Mouse (Mus musculus) heart, embryonic 12.5 days (tissue): Measurements from ENCODE around the gene Csrp3. TPM values are rescaled to one million over a fixed set of nuclear protein-coding genes. Genes with fewer than 3 reads are reported as not detected.
A peak's percentile ranks its signal among the peaks of the same experiment; 100 is the strongest.

Experiments
- ATAC-seq: fragments of 200-750 bp; cut with Nextera tagmentation; 2 replicates; pipeline ENCODE4 v1.8.0; 2017; ENCODE audit warnings: moderate TSS enrichment, moderate library complexity; ENCODE audit not compliant: insufficient number of reproducible peaks, low FRiP score
- H3K27ac ChIP-seq: fragments of 300-500 bp; sonication (generic); 2 replicates; pipeline ENCODE4 v1.5.1; 2016; ENCODE audit warnings: mild to moderate bottlenecking, moderate library complexity; ENCODE audit not compliant: poor library complexity, severe bottlenecking
- H3K27me3 ChIP-seq: fragments of 300-500 bp; sonication (generic); replicated peaks from 2 replicates; pipeline ENCODE4 v1.6.1; 2016; ENCODE audit warnings: mild to moderate bottlenecking, moderate library complexity
- H3K36me3 ChIP-seq: fragments of 300-500 bp; sonication (generic); 2 replicates; pipeline ENCODE4 v1.6.1; 2016; ENCODE audit warnings: mild to moderate bottlenecking, moderate library complexity
- H3K4me1 ChIP-seq: fragments of 300-500 bp; sonication (generic); replicated peaks from 2 replicates; pipeline ENCODE4 v1.6.1; 2016; ENCODE audit warnings: mild to moderate bottlenecking
- H3K4me2 ChIP-seq: fragments of 300-500 bp; sonication (generic); 2 replicates; pipeline ENCODE4 v1.6.1; 2016; ENCODE audit warnings: mild to moderate bottlenecking, moderate library complexity
- H3K4me3 ChIP-seq: fragments of 300-500 bp; sonication (generic); 2 replicates; pipeline ENCODE4 v1.5.1; 2016; ENCODE audit warnings: mild to moderate bottlenecking
- H3K9ac ChIP-seq: fragments of 300-500 bp; sonication (generic); 2 replicates; pipeline ENCODE4 v1.6.1; 2016; ENCODE audit warnings: mild to moderate bottlenecking, moderate library complexity
- H3K9me3 ChIP-seq: fragments of 300-500 bp; sonication (generic); replicated peaks from 2 replicates; pipeline ENCODE4 v1.6.1; 2016; ENCODE audit warnings: mild to moderate bottlenecking, moderate library complexity
- WGBS: fragments of 180-500 bp; shearing (Covaris S2); methylation state at CpG from one replicate; pipeline ENCODE4 v1.1.7; 2016; 5-methylcytosine and 5-hydroxymethylcytosine counted together
- polyA plus RNA-seq: library from polyadenylated mRNA; unstranded; fragments of >200 nt; fragmentation: Nextera tagmentation; extraction: Ambion mirVana; gene quantifications from 2 replicates; pipeline ENCODE4 v1.2.1, GENCODE M21; 2016

Gene Csrp3
- polyA plus RNA-seq, 1 experiment from 2014 or later = 1,088 TPM

- H3K9me3 ChIP-seq = no peaks in the 10 kb centered on the region
- WGBS = 2% methylated on average over 28 of the region's 28 CpGs
- no peak for ATAC-seq
- peaks cover 14% of the 10 kb centered on the region for H3K36me3 ChIP-seq
- no peak overlapping the region for H3K27ac ChIP-seq
- peak overlapping the region; percentile 89 for H3K4me2 ChIP-seq
- peak overlapping the region; percentile 72 for H3K9ac ChIP-seq
- H3K27me3 ChIP-seq = no peaks in the 10 kb centered on the region
- peaks cover 16% of the 10 kb centered on the region for H3K4me1 ChIP-seq
- H3K4me3 ChIP-seq = peak overlapping the region; percentile 94
These were observed 34.3 kb upstream of the Csrp3 start for GRCm38 (mm10) chr7:48881971-48882609.

- H3K9ac ChIP-seq = peak within 1 kb of the TSS; percentile 94
- H3K27ac ChIP-seq = peak within 1 kb of the TSS; percentile 90
- no peaks in the 10 kb centered on the region for H3K27me3 ChIP-seq
- peaks cover 16% of the 10 kb centered on the region for H3K4me1 ChIP-seq
- no peaks in the 10 kb centered on the region for H3K9me3 ChIP-seq
- H3K4me3 ChIP-seq = peak within 1 kb of the TSS; percentile 94
- peaks cover 19% of the 10 kb centered on the region for H3K36me3 ChIP-seq
- H3K4me2 ChIP-seq = peak within 1 kb of the TSS; percentile 89
- peak; percentile 86 for ATAC-seq
- under 1% methylated on average over 38 of the region's 41 CpGs for WGBS
These were observed 33.7 kb upstream of the Csrp3 start, which contains the start of gene E2f8 for GRCm38 (mm10) chr7:48881486-48881885. TSS of gene E2f8 (minus strand) at chr7:48881596.

GRCm38 (mm10) chr7:48880591-48881481, 33.0 kb upstream of the Csrp3 start:
- H3K9ac ChIP-seq = peak overlapping the region; percentile 94
- no peaks in the 10 kb centered on the region for H3K9me3 ChIP-seq
- peak overlapping the region; percentile 89 for H3K4me2 ChIP-seq
- no peaks in the 10 kb centered on the region for H3K27me3 ChIP-seq
- peaks cover 25% of the 10 kb centered on the region for H3K36me3 ChIP-seq
- H3K27ac ChIP-seq = peak overlapping the region; percentile 90
- peaks cover 16% of the 10 kb centered on the region for H3K4me1 ChIP-seq
- H3K4me3 ChIP-seq = peak overlapping the region; percentile 94
- under 1% methylated on average over 76 of the region's 77 CpGs for WGBS
- ATAC-seq = peak; percentile 99

DNA sequence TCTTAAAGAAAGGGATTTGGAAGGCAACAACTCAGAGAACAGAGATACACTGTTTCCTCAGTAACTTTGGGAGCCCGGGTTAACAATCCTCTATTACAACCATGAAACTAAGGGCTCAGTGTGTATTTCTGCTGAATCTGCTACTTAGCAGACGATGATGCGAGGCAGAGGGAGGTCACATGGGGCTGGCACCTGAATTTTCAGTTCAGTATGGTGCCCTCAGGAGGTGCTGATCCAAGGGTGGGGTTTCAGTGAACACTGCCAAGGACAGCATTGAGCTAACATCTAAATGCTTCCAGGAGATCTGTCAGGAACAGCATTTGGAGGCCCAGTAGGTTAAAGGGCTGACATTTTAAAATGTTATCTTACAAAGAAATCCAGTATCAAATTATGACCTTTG, 31.7 kb upstream of the Csrp3 start:
- H3K9me3 ChIP-seq = no peaks in the 10 kb centered on the region
- H3K36me3 ChIP-seq = peaks cover 38% of the 10 kb centered on the region
- no peak overlapping the region for H3K27ac ChIP-seq
- peak overlapping the region; percentile 68 for H3K4me2 ChIP-seq
- WGBS = 74% methylated on average over 3 of the region's 3 CpGs
- peaks cover 13% of the 10 kb centered on the region for H3K4me1 ChIP-seq
- no peak for ATAC-seq
- H3K27me3 ChIP-seq = no peaks in the 10 kb centered on the region
- H3K4me3 ChIP-seq = peak overlapping the region; percentile 37
- H3K9ac ChIP-seq = peak overlapping the region; percentile 49

DNA sequence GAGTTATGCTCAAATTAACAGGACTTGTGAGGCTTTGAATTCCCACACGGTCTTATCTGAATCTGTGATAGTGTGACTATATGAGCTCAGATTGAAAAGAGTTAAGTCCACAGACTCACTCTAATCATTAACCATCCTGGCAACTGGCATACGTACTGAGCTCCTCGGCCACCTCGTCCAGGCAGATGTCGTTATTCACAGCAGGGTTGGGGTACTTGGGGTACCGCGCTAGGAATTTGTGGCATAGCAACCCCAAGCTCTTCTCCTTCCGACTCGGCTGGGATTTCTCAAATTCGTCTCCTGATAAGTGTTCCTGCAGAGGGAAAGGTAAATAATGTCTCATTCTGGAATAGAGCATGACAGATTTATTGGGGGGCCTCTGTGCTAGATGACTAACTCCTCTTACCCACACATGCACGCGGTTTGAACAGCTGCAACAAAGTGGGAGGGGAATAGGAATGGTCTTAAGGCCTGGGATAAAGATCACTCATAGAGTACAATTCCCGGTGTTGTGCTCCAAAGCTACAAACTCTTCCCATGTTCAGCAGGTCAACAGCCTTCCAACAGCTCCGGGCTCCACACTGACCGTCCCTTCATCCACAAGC, 30.1 kb upstream of the Csrp3 start:
- H3K27ac ChIP-seq = 0 out of 2 replicates have a peak overlapping the region, but pooled peaks have one; percentile 10
- H3K4me2 ChIP-seq = no peak overlapping the region
- peaks cover 55% of the 10 kb centered on the region for H3K36me3 ChIP-seq
- peaks cover 11% of the 10 kb centered on the region for H3K4me1 ChIP-seq
- no peaks in the 10 kb centered on the region for H3K9me3 ChIP-seq
- 87% methylated on average over 15 of the region's 15 CpGs for WGBS
- no peak for ATAC-seq
- H3K27me3 ChIP-seq = no peaks in the 10 kb centered on the region
- no peak overlapping the region for H3K9ac ChIP-seq
- H3K4me3 ChIP-seq = no peak overlapping the region

DNA sequence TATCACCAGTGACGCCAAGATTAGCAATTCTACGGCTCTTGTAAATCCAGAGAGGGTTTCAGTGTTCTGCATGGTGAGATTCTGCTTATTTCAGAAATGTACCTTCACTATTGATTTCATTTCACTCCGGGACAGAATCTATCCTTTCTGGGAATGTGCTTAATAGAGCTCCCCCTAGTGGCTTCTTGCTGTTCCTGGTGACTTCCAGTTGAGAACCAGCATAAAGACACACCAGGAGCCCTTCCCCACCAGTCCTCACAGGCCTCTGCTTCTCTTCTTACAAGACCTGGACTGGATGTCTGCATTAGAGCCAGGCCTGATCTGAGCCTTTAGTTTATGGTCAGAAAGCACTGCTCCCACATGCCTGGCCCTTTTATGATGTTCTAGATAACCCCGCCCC, 28.7 kb upstream of the Csrp3 start:
- Histone ChIP-seq H3K4me1 (peaks cover 7% of the 10 kb centered on the region), H3K9me3 (no peaks in the 10 kb centered on the region), H3K9ac (no peak overlapping the region), H3K27me3 (no peaks in the 10 kb centered on the region), H3K4me3 (no peak overlapping the region), H3K36me3 (peaks cover 68% of the 10 kb centered on the region), H3K4me2 (no peak overlapping the region), H3K27ac (no peak overlapping the region)
- WGBS = 69% methylated on average over 4 of the region's 4 CpGs
- no peak for ATAC-seq

DNA sequence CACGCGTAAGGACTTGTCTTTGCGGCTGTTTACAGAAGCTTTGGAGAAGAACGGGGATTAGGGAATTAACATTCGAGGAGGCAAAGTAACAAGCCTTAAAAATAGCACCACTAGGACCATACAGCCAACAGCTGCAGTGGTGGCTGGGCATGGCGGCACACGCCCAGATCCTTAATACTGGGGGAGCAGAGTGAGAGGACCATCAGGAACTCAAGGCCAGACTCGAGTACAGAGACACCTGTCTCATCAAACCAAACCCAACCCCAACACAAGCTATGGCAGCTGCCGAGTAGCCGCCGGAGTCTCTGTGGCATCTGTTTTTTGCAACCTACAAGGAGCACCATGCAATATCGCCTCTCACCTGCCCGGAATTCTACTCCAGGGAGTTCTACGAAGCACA, 27.3 kb upstream of the Csrp3 start:
- peaks cover 83% of the 10 kb centered on the region for H3K36me3 ChIP-seq
- no peaks in the 10 kb centered on the region for H3K9me3 ChIP-seq
- peaks cover 7% of the 10 kb centered on the region for H3K4me1 ChIP-seq
- H3K4me2 ChIP-seq = no peak overlapping the region
- H3K27ac ChIP-seq = no peak overlapping the region
- H3K27me3 ChIP-seq = no peaks in the 10 kb centered on the region
- ATAC-seq = no peak
- 90% methylated on average over 14 of the region's 14 CpGs for WGBS
- H3K4me3 ChIP-seq = no peak overlapping the region
- H3K9ac ChIP-seq = no peak overlapping the region

DNA sequence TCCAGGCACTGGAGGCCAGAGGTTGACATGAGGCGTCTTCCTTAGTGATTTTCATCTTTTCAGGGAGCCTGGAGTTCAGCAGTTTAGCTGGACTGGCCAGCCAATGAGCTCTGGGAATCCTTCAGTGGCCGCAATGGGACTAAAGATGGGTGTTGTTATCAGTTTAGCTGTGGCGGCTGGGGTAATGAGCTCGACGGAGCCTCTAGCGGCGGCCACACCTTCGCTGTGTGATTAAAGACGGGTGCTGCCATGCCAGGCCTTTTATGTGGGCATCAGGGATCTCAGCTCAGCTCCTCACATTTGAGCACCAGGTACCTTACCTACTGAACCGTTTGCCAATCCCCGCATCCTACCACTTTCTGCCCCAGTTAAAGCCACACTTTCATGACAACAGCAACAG, 23.5 kb upstream of the Csrp3 start:
- no peak overlapping the region for H3K9ac ChIP-seq
- peaks cover 96% of the 10 kb centered on the region for H3K36me3 ChIP-seq
- H3K27ac ChIP-seq = no peak overlapping the region
- ATAC-seq = no peak
- WGBS = 84% methylated on average over 11 of the region's 11 CpGs
- H3K27me3 ChIP-seq = no peaks in the 10 kb centered on the region
- H3K9me3 ChIP-seq = no peaks in the 10 kb centered on the region
- no peak overlapping the region for H3K4me3 ChIP-seq
- H3K4me1 ChIP-seq = no peaks in the 10 kb centered on the region
- no peak overlapping the region for H3K4me2 ChIP-seq

DNA sequence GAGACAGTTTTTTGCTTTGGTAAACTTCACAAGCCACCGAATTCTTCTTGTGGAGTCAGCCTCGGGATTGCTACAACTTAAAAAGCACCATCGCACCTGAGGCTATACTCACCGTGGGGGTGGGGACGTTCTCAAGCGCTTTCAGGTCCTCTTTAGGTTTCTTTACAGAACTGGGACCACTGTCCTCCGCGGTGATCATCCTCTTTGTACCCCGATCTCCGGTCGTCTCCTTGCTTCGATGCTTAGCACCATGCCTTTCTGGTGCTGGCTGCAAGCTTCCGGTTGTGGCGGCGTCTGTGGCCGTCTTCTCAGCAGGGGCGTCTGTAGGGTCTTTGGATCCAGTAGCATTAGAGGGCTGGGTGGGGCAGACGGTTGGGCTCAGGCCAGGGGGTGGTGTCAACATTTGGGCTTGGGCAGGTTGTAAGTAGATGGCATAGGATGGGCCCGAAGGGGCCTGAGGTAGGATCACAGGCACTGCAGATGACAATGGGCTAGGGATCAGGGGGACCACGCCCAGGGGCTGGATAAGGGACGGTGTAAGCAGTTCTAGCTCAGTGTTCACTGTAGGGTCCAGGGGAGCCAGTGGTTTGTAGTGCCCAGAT, 22.8 kb upstream of the Csrp3 start:
- WGBS = 93% methylated on average over 21 of the region's 21 CpGs
- H3K4me3 ChIP-seq = no peak overlapping the region
- H3K27ac ChIP-seq = no peak overlapping the region
- no peak for ATAC-seq
- H3K4me1 ChIP-seq = no peaks in the 10 kb centered on the region
- H3K4me2 ChIP-seq = no peak overlapping the region
- H3K9ac ChIP-seq = no peak overlapping the region
- peaks cover 95% of the 10 kb centered on the region for H3K36me3 ChIP-seq
- H3K9me3 ChIP-seq = no peaks in the 10 kb centered on the region
- H3K27me3 ChIP-seq = no peaks in the 10 kb centered on the region

DNA sequence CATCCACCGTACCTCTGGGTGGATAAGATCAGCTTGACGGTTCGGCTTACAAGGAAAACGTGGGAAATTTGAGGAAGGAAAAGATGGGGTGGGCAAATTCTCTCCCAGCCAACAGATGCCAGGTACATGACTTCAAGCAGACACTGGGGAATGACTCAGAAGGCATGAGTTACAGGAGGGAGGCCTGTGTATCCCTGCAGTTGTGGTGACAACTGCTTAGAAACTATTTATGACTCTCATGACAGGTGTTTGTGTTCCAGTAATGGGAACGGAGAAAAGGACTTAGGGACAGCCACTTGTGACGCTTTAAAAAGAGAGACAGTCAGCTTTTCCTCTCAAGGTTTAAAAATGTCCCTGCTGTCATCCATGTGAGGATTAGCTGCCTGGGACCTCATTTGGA, 22.3 kb upstream of the Csrp3 start:
- no peak overlapping the region for H3K27ac ChIP-seq
- no peaks in the 10 kb centered on the region for H3K27me3 ChIP-seq
- no peaks in the 10 kb centered on the region for H3K9me3 ChIP-seq
- H3K4me1 ChIP-seq = no peaks in the 10 kb centered on the region
- ATAC-seq = no peak
- H3K4me2 ChIP-seq = no peak overlapping the region
- H3K4me3 ChIP-seq = no peak overlapping the region
- WGBS = 81% methylated on average over 6 of the region's 6 CpGs
- H3K36me3 ChIP-seq = peaks cover 95% of the 10 kb centered on the region
- no peak overlapping the region for H3K9ac ChIP-seq

DNA sequence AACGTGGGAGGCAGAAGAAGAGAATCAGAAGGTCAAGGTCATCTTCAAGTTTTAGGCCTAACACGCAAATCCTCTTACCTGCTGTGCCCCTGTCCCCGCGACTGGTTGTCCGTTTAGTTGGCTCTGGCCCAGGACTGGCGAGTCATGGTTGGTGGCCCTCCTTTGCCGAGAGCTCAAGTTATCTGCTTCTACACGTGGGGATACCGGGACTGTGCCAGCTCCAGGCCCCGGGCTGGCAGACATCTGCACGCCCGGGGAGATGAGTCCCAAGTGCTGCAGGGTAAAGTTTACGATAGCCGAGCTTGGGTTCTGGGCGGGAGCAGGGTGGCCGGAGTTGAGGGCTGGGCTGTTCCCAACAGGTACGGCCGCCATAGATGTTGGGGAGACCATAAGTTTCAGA, 19.7 kb upstream of the Csrp3 start:
- Histone ChIP-seq H3K4me2 (no peak overlapping the region), H3K4me3 (no peak overlapping the region), H3K27me3 (no peaks in the 10 kb centered on the region), H3K4me1 (peaks cover 7% of the 10 kb centered on the region), H3K9ac (no peak overlapping the region), H3K36me3 (peaks cover 74% of the 10 kb centered on the region), H3K9me3 (no peaks in the 10 kb centered on the region), H3K27ac (no peak overlapping the region)
- no peak for ATAC-seq
- 93% methylated on average over 18 of the region's 18 CpGs for WGBS
